Mouse (Mus musculus) granulocyte monocyte progenitor cell, adult 5-6 weeks (primary cell): ENCODE data around the gene Lca5l. TPM values are rescaled to one million over a fixed set of nuclear protein-coding genes. Genes with fewer than 3 reads are reported as not detected.
"Not testable (repeated sequence)": the region's sequence is repeated elsewhere in the genome, so short reads cannot be mapped to it uniquely, and the experiment has no call there.

Source experiments
- ATAC-seq: replicated peaks from 2 replicates; pipeline ENCODE4 v1.8.0; 2016; ENCODE audit warnings: mild to moderate bottlenecking, moderate TSS enrichment, inconsistent platforms; ENCODE audit not compliant: poor library complexity, severe bottlenecking
- total RNA-seq, 2 experiments: library from RNA; stranded (forward) in 1 of 2; stranded (reverse) in 1 of 2; fragments of 200-712, 200-1000 nt in 1 of 2; fragments of >200 nt in 1 of 2; fragmentation: Nextera tagmentation in 1 of 2; gene quantifications; 2 replicates each; pipeline ENCODE4 v1.2.3; 2014 to 2017

Gene Lca5l
- total RNA-seq, 2 experiments from 2014 or later: not detected

DNA sequence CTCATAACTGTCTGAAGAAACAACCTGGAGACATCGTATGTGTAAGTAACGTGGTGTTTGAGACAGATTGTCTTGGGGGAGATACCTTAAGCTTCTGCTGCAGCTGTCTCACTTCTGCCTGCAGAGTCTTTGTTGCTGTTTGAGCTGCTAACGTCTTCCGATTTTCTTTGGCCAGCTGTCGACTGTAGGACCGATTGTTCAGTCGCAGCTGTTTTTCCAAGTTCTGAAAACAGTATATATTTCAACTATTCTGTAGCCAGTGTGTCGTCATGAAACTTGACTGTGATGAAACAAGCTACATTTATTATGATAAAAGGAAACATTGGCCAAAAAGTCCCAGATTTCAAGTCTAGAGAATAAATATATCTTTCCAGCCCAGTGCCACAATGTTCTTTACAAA is 18.4 kb downstream of the Lca5l start:
- ATAC-seq: no peak

DNA sequence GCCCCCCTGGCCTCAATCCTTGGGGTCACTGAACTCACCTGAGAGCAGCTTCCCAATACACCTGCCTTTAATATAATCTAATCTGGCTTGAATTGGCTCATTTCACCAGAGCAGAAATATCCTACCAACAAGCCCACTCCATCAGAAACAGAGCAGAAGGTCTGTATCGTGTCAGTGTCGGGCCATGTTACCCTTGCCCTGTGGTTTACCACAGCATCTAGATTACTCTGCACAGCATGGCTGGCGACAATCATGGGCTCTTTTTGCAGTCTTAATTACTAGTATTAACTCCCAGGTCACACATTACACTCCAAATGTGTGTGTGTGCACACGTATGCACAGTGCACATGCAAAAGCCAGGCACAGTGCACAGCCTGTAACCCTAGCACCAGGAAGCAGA is 23.2 kb downstream of the Lca5l start:
- ATAC-seq: no peak

DNA sequence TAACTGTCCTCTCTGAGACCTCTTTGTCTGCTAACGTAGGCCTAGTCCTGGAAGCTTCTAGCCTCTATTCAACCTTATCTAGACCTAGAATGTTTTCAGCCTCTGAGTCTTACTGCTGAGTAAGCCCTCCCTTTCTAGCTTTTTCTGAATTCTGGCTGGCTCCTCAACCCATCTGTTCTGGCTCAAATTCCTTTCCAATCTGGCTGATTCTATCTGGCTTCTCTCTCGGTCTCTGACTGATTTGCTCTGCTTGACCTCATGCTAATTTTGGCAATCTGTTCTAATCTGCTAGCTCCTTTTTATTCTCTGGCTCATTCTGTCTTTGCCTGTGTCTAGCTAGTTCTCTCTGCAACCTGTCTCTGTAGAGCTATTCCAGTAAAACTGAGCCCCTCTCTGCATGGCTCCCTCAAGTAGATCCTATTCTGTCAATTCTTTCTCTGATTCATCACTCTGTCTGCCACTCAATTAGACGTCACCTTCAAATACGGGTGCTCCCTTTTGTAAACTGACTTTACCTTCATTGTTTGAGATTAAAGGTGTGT is 26.3 kb downstream of the Lca5l start:
- ATAC-seq: no peak

DNA sequence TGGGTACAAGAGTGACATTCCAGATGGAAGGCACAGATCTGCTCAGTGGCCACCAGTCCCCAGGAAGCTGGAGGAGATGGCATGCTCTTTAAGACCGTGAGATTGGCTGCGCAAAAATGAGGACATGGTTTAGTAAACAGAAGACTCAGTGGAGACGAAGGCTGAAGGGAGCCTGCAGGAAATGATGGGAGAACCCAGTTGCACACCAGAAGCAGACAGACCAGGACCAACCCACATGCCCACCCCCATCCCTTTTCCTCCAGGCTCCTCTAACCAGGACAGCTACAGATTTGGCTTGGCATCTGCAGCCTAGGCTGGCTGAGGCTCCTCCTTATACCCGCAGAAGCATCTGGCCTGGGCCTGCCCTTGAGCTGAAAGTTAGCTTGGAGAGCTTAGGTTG is 30.7 kb downstream of the Lca5l start:
- ATAC-seq: no peak

DNA sequence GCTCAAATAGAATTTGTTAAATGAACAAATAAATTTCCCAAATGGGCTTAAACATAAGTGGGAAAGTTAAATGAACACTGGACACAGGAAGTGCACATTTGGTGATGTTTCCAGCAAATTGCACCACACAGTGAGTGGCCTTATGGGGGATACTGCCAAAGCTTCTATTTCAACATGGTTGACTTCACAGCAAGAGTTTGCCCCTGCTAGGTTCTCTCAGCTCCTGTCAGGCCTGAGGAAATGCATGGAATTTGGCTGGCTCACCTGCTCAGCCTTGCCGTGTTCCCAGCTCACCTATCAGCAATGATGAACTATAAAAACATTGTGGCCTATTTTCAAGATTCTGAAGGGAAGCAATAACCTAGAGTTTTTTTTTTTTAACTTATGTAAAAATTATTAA is 31.1 kb downstream of the Lca5l start:
- ATAC-seq: no peak

DNA sequence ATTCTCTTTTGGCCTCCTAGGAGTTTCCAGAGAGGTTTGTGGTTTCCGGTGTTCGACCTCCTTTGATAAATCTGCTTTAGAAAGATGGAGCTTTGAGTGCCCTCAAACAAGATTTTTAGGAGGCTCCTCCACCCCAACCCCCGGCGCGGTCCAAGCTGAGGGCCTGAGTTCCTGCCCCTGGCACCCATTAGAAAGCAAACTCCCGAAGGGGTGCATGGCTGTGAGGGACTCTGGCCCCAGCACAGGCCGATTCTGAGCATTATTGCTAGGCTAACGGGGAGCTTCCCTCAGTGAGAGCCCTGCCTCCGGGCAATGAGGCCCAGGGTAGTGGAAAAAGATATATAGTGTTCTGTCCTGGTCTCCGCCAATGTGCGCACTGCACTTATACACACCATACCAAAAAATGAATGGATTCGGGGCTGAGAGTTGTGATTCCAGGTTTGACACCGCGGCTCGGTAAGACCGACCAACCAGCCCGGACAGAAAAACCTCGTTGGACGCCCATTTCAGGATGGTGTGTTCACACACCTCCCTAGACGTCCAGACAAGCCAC is 32.2 kb downstream of the Lca5l start:
- ATAC-seq: no peak

DNA sequence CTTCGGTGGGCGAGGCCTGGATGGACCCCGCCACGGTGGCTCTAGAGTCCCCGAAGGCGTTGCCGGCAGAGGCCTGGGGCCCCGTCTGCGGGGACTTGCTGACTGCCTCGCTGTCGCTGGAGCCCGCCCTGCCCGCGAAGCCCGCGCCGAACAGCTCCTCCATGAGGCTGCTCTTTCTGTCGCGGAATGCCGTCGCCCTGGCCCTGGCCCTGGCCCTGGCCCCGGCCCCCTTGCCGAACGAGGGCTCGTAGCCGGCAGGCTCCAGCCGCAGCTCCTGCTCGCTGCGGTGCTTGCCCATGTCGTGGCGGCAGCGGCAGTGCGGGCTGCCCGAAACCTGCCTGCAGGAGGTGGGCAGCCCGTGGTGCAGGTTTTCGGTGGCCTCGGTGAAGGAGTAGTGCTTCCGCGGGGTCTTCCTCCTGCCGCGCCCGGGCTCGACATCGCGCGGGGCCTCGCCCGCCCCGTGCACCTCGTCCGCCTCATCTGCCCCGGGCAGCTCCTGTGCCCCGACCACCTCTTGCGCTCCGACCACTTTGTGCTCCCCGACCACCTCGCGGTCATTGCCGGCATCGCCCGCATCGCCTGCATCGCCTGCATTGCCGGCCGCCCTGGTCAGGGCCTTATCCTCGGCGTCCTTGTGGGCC is 32.9 kb downstream of the Lca5l start:
- peak; percentile 97 for ATAC-seq

DNA sequence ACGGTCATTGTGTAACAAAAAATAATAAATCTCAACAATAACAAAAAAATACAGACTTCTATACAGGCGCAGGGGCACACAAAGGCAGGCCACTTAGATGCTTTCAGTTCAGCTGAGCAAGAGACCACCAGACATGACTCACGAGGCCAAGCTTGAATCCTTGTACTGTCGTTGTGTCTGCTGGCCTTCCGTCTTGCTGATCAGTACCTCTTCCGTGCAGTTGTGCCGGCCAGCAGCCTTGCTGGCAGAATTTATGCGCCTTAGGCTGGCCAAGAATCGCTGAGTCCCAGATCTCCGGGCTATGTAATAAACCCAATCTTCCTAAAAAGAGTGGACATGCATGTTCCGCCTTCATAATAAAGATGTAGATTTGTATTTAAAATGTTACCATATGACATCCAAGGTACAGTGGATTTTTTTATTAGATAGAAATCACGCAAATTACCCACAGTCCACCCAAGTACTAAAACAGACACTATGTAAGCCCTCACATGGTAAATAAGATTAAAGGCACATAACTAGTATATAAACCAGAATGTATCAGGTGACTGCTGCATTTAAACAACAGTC is 33.5 kb downstream of the Lca5l start:
- no peak for ATAC-seq

DNA sequence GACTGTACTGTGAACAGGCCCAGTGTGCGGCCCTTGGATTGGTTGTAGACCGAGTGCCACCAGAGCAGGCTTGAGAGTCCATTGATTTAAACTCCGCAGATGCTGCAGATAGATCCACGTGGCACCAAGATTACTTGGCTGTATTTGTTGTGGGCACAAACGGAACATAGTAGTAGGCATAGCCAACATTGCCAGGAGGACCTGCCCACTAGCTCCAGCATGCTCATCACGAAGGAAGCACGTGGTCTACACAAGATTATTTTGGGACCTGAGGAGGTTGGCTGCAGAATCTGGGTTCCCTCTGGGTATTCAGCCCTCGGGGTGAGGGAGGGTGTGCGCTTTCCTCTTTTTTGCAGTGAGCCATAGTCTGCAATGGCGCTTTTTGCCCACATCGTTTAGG is 34.9 kb downstream of the Lca5l start:
- no peak for ATAC-seq

DNA sequence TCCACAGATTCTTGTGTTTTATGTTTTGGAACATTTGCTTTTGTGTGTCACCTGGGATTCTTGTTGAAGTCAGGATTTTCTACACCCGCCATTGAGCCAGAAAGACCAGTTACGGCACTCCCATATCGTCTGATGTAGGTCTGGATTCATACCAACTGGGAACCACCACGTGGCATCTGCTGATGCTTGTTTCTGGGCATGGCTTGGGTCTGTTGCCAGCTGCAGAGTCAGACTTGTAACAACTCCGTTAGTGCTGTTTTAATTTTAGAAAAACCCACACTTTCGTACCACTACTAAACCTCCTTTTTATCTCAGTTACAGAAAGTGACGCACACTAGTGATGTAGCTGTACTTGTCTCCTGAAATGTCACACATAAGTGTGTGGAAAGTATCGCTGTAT is 36.1 kb downstream of the Lca5l start:
- no peak for ATAC-seq

DNA sequence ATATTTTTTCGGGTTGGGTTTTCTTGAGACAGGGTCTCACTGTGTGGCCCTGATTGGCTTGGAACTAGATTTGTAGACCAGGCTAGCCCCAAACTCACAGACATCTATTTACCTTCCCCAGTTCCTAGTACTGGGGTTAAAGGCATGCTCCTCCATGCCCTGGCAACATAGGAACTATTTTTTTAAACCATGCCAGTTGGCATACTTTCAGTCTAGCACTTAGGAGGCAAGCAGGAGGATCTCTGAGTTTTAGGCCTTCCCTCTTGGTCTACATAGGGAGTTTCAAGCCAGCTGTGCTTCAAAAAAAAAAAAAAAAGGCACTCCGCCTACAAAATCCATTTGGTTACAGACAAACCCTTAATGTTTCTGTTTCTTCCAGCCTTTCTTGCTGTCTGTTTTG is 37.6 kb downstream of the Lca5l start:
- ATAC-seq: no peak

DNA sequence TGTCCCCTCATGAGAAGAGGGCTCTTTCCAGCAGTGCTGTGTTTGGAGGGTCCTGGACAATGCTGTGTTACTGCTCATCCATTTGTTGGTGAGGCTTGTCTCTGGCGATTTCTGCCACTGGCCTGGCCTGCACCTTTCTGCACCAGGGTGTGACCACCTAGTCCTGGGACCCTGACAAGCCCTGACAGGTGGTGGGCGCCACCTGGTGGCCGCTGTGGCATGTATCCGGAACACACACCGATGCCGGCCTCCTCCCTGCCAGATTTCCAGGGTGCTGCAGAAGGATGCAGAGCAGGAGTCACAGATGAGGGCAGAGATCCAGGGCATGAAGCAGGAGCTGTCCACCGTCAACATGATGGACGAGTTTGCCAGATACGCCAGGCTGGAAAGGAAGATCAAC is 40.5 kb downstream of the Lca5l start:
- ATAC-seq: peak; percentile 85

DNA sequence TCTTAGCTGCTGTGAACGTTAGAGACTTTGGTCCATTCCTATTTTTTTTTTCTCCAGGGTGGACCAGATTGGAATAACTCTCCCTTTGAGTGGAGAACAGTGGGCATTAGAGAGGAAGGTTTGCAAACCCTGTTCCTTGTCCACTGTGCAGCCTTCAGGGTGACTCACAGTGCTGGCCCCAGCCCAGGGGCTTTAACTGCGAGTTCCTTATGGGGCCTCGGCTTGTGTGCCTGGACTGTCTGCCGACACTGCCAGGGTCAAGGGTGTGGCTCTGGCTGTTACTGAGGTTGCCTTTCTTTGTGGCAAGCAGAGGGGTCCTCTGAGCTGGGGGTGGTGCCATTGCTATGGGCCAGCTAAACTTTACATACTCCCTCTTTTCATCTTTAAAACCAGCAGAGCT is 41.1 kb downstream of the Lca5l start:
- ATAC-seq: no peak

DNA sequence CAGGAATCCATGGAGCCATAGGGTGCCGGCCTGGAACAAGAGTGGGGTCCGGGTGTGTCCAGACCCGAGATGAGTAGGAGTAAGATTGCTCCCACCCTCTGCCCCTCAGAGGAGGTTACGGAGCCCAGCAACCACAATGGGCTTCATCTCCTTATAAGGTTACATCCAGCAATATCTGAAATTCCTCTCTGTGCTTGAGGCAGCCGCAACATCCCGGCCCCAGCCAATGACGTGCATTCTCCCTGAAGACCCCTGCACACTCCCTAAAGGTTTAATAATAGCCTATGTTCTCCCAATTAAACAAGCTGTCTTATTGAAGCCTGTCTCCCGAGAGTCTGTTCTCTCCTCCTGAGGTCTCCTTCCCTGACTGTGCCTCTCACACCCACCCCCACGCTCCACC is 42.8 kb downstream of the Lca5l start:
- ATAC-seq: no peak

DNA sequence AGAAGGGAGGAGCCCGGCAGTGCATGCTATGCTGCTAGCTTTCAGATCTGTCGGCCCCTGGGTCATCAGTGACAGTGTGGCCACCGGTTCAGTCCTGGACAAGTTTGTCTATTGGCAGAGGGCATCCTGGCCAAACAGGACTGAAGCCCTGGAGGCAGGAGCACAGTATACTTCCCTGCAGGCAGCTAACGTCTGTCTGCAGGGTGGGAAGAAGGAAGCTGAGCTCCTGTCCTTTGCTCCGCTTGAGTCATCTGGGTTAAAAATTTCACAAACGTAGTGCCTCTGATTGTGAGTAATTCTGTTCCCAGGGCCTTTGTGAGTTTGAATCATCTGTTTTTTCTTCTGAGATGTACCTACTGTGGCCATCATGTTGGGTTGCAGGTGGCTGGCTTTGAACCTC is 43.2 kb downstream of the Lca5l start:
- ATAC-seq: no peak

DNA sequence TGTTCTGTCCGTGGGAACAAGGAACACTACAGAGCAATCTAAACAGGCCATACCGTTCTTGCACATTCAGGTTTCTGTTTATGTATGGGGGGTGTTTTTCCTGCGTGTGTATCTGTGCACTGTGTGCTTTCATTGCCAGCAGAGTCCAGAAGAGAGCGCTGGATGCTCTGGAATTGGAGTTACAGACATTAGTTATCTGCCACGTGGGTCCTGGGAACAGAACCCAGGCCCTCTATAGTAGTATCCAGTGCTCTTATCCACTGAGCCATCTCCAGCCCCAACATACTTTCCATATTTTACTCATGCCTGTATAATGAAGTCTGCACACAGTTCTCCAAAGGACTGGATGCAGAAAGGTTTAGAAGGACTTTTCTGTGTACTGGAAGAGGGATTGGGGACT is 46.3 kb downstream of the Lca5l start:
- ATAC-seq: no peak

DNA sequence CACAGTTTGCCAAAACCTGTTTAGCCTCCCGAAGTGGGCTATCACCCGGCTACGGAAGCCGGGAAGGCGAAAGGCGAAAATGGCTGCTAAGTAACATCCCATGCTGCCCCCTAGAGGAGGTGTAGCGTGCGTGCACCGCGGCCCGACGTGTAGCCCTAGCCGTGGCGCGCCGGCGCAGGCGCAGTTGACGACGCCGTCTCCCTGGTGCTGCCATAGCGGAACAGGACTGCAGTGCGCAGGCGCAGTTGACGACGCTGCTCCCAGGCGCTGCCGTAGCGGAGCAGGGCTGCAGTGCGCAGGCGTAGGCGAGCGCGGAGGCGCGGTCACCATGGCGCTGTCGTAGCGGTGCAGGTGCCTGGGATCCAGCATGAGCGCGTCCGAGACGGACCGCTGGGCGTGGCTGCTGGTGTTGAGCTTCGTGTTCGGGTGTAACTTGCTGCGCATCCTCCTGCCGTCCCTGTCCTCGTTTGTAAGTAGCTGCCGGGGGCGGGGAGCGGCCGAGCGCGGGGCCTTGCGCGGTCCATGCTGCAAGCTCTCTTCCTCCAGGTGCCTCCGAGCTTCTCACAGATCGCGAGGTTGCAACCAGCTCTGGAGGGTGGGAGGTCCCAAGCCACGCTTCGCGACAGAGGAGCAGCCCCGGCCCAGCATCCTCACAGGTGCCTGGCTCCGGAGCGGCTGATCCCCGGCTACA is 46.8 kb downstream of the Lca5l start, which contains the start of gene Wrb:
TSS of gene Wrb (plus strand) at position 298 of the 691 bp plus-strand sequence.
- ATAC-seq: peak; percentile 96

DNA sequence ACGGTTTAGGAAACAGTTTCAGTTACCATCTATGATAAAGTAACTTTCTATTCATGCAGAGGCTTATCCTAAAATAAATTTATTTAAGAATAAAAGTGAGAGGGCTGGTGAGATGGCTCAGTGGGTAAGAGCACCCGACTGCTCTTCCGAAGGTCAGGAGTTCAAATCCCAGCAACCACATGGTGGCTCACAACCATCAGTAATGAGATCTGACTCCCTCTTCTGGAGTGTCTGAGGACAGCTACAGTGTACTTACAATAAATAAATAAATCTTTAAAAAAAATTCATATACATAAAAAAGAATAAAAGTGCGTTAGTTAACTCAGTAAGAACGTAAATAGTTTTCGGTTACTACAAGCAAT is 47.3 kb downstream of the Lca5l start:
- not testable (repeated sequence) for ATAC-seq

DNA sequence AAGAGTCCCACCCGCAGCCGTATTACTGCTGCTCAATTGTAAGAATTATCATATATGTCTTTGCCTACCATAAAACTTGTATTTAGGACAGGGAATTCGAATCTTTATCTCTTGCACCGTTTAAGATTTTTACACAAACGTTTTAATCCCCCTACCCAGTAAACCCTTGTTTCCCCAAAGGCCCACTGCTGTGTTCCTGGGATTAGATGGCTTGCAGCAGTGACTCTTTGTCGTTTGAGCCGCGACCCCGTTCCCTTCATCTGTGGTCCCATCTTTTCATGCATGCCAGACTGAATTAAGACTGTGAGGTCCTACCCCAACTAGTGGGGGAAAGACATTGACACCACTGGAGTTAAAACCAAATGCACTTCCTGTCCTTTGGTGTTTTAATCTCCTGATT is 63.6 kb downstream of the Lca5l start:
- no peak for ATAC-seq

DNA sequence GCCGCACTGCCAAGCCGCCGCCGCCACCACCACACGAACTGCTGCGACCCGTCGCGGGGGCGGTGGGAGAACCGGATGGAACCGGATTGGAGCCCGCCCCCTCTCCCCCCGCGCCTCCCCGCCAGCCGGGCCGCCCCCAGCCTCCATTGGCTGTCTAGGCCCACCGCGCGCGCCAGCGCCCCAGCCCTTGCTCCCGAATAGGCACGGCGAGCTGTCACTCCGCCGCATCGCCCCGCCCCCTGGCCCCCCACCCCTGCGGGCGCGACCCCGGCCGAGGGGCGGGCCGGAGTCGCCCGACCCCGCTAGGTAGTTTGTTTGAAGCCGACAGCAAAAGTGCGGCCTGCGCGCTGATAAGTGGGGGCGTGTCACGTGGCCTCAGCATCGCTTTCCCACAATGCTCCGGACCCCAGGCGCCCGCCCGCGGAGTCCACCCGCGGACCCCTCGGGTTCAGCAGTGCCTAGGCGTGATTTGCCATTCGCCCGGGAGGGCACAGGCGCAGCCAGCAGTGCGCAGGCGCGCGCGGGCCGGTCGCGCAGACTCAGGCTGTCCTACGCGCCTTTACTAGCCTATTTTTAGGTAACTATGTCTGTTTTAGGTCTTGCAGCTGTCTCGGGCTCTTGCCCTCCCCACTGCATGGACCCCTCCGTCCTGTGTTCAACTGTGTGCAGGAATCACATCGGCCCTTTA is 64.3 kb downstream of the Lca5l start, which contains the start of gene Hmgn1:
TSS of gene Hmgn1 (minus strand) at position 73 of the 688 bp plus-strand sequence.
- peak; percentile 87 for ATAC-seq

DNA sequence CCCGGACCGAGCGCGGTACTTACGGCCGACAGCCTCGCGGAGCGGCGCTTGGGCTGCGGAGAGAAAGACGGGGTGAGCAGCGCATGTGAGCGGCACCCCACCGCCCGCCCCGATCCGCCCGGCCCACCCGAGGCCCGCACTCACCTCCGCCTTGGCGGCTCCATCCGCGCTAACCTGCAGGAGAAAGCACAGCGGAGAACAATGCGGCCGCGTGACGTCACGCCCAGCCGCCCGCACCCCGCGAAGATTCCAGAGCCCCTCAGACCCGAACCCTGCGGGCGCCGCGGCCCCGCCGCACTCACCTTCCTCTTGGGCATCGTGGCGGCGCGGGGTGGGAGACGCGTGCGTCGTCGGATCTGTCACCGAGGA is 64.8 kb downstream of the Lca5l start:
- ATAC-seq: no peak
